Mouse (Mus musculus) cerebellum, postnatal 10 days (tissue): ENCODE results near the gene Pus7l.
"Not testable (repeated sequence)": the region's sequence is repeated elsewhere in the genome, so short reads cannot be mapped to it uniquely, and the experiment has no call there.

ENCODE experiments used
- DNase-seq, 2 experiments: peaks; one replicate each; pipeline ENCODE4 v3.0.0; 2021; ENCODE audit warnings: mixed read lengths in 2 of 2

Pus7l gene

DNA sequence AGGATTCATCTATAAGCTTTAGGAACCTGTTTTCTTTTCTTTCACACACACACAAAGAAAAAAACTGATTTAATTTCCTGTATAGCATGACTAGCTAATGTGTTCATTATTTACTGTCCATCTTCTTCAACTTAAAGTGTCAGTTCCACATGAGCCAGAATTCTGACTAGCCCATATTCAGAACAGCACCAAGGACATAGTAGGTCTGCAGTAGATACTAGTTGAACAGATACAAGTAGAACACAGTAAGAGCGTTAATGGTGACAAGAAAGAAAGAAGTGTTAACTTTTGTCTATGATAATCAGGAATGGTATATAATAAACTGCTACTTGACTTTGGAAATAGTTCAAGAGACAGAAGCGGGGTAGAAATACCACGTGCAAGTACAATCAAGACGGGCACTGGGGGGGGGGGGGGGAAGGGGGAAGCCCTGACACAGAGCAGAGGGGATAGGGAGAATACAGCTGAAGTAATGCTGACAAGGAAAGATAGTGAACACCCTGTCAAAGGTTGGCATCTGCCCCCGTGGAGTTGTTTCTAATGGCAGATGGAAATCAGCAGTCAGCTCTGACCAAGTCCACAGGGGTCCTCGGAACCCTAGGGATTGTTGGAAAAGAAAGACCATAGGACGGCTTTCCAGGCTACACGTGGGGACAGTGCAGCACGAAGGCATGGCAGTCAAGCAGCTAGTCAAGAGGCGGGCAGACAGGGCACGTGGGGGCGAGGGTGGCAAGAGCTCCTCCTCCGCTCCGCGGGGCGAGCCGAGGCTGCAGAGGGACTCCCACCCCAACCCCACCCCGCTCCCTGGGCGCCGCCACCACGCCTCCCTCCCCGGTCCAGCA lies 559 bp downstream of the Pus7l start:
- no peak for DNase-seq

- DNase-seq = no peak
These were observed 4.1 kb downstream of the Pus7l start for GRCm38 (mm10) chr15:94539296-94539695.

DNA sequence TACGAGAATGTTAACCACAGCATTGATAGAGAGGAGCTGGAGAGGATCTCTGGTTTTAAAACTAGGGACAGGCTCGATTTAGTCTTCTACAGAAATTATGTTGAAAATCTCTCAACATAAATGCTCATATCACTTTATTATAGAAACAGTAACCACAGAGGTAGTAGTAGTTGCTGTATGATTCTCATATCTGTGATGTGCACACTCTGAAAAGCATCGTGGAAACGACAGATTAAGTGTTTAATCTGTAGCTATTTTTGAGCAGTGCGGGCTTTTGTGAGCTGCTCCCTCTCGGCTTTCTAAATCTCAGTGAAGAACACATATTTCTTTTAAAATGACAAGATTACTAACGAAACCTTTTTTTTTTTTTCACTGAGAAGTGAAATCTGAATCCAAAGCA lies 7.8 kb downstream of the Pus7l start:
- DNase-seq = no peak

GRCm38 (mm10) chr15:94532956-94533355 lies 10.4 kb downstream of the Pus7l start:
- no peak for DNase-seq

- no peak for DNase-seq
These were observed 11.0 kb downstream of the Pus7l start for GRCm38 (mm10) chr15:94532306-94532705.

GRCm38 (mm10) chr15:94530519-94530918 lies 12.8 kb downstream of the Pus7l start:
- DNase-seq = no peak

DNA sequence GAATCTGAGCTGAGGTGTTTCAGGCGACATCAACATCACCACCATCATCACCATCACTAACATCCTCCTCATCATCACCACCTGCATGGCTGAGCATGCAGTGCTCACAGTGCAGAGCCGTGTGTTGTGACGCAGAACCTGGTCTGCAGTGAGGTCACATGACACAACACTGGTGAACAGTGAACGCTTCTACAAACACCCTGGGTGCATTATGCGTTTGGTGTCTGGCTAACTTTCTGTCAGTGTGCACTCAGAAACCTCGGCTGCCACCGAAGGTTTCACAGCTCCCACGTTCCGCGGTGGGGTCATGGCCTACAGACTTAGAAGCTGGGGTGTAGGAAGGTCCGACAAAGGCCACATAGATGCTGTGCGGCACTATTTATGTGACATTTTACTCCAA lies 18.4 kb downstream of the Pus7l start:
- no peak for DNase-seq

DNA sequence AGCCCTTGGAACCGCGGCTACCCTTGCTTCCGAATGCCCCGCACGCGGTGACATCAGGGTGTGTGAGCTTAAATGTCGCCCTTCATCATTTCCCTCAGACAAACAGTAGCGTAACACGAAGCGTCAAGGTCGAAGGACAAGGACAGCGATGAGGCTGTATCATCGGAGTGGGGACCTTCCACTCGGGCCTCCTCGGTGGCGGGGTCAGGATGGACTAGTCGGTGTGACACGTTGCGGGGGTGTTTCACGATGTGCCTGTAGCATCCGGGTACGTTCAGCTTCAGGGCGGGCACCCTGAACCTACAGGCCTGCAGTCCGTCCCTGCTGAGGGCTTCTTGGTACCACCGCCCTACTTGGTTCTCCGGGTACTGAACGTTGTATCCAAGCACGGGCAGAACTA lies 20.1 kb downstream of the Pus7l start:
- no peak for DNase-seq

GRCm38 (mm10) chr15:94520959-94521358 lies 22.4 kb downstream of the Pus7l start:
- no peak for DNase-seq

- peak; percentile 62 to 81 for DNase-seq
These were observed 23.0 kb downstream of the Pus7l start for GRCm38 (mm10) chr15:94520205-94520900.

DNA sequence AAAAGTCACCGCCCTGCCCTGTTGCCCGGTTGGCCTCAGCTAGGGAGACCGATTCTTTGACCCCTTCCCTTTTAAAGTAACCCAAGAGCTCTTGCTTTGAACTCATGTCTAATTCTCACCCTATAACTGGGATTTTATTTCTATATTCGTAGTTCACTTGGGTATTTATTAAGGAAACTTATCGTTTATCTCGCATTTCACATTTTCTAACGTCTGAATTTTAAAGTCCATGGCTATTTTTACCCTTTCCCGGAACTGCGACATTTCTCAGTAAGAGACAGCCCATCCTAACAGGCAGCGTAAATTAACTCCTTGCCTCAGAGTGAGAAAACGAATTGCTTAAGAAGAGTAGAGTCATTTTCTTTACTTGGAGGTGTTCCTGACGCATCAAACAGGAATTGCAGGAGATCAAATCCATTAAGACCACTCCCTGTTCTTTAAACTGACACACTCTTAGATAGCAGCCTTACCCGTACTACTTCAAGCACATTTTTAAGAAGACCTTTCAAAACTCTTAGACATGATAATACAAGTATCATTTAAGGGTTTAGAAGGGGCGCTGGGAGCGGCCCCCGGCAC lies 25.3 kb downstream of the Pus7l start:
- DNase-seq = no peak

- peak; percentile 76 to 83 for DNase-seq
These were observed 39.7 kb downstream of the Pus7l start for GRCm38 (mm10) chr15:94503451-94504215.

- DNase-seq = no peak
These were observed 44.1 kb downstream of the Pus7l start for GRCm38 (mm10) chr15:94499260-94499659.

GRCm38 (mm10) chr15:94495936-94496335 lies 47.4 kb downstream of the Pus7l start:
- DNase-seq = peak; percentile 25 to 42

DNA sequence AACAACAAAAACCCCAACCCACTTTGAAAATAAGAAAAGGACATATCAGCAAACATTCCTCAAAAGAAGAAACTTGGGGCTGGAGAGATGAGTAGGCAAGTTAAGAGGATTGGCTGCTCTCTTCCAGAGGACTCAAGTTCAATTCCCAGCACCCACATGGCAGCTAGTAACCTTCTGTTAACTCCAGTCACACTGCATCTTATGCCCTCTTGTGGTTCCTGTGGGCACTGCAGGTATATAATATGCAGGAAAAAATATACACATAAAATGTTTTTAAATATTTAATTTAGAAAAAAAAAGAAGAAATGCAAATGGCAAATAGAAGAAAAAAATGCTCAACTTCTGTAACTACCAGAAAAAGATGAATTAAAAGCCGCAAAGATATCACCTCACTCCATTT lies 48.9 kb downstream of the Pus7l start:
- no peak for DNase-seq

DNA sequence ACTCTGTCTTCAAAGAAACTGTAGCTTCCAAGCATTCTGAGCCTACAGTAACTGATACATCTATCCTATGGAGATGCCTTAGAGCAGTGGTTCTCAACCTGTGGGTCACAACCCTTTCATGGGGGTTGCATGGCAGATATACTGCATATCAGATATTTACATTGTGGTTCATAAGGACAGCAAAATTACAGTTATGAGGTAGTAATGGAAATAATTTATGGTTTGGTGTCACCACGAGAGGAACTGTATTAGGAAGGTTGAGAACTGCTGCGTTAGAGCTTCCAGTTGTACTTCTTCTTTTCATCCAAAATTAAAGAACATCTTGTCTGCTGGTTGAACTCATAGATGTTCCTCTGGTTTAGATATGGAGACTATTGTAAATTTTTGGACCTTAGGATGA lies 53.9 kb downstream of the Pus7l start:
- no peak for DNase-seq

GRCm38 (mm10) chr15:94488028-94488427 lies 55.3 kb downstream of the Pus7l start:
- not testable (repeated sequence) for DNase-seq

DNA sequence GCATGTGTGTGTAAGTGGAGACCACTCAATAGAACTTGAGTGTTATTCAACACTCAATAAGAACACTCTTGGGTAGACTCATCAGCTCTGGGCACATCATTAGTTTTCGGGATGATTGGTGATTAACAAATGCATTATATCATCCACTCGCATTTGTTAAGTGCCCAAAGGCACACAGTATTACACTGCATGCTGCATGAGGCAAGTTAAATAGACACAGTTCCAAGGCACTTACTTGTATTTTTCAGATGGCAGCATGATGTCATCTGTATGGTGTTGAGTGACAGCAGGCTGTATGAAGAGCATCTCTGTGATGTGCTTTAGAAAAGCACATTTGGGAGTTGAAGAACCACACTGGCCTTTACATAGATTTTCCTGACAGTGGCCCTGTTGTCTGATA lies 60.8 kb downstream of the Pus7l start:
- no peak for DNase-seq

DNA sequence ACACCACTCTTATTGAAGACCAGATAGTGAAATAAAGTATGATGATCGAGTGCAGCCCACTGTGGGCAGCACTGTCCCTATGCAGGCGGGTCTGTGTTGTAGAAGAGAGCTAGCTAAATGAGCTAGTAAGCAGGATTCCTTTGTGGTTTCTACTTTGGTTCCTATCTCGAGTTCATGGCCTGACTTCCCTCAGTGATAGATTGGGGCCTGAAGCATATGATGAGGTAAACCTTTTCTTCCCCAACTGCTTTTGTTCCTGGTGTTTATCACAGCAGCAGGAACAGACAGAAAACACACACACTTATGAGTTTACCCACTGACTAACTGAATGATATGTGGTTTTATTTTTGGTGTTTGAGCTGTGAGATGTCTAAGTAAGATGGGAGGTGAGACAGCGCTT lies 62.6 kb downstream of the Pus7l start:
- DNase-seq = no peak

- no peak for DNase-seq
These were observed 63.1 kb downstream of the Pus7l start for GRCm38 (mm10) chr15:94480248-94480647.

DNA sequence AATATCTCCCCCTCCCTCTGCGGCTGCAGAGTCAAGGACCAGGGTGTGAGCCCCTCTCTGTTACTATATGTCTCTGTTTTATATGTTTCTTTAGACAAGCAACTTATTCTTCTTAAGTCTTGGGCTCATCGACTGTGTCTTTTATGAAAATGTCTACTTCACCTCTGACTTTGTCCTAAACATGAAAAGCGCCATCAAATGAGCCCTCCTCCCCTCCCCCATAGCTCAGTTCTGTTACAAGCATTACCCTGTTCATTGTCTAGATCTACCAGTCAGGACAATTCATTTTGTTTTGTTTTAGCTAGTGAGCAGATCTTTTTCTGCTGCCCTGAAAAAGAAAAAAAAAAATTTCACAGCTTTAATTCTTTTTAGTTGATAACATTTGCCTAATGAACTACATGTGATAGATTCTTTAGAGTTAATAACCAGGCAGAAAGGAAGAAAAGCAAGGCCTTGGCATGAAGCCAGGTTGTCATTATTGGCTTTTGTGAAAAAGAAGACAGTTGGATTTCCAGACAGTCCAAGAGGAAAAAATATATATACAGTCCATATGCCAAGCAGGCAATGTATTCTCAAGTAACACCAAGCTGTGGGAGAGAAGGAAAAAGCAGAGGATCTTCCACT lies 63.7 kb downstream of the Pus7l start:
- peak in 1 of 2 experiments; percentile 11 for DNase-seq

DNA sequence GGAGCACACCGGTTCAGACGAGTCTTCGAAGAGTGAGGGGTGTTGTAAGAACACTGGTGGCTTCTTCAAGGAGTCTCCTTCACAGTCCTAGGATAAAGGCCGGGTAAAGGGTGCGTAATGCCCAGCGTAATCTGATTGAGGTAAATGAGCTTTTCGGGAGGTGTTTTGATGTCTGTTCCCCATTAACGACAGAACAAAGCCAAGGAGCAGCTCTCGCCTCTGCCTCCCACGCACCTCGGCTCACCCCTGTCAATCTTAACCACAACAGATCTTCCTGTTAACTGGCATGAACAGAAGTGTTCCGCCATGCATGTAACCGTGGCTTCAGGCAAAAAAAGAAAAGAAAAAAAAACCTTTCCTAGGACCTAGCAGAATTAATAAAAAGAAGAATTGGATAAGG lies 64.6 kb downstream of the Pus7l start:
- DNase-seq = no peak

- no peak for DNase-seq
These were observed 66.1 kb downstream of the Pus7l start for GRCm38 (mm10) chr15:94477287-94477686.
